Mouse (Mus musculus): Measurements from ENCODE around the gene Zfp748.

DNA sequence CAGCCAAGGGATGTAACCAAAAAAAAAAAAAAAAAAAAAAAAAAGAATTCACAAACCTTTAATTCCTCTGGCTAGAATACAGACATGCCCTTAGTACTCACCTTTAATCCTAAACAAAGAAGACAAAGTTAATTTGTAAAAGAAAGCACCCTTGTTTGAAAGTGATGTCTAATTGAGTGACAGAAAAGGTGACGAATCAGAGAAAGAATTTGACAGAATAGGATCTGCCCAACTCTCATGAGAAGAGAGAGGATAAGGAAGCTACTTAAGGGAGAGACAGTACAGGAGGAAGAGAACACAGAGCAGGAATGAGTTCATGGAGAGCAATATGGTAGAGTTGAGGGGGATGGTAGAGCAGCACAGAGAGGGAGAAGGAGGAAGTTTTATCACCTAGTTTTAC, 58.0 kb downstream of the Zfp748 start:
- TF ChIP-seq CTCF (IDR thresholded peaks at IDR 0.05; ENCODE audit: borderline replicate concordance, insufficient read depth, low read length) (no peak), POLR2A (IDR thresholded peaks at IDR 0.05; ENCODE audit: low read depth, low read length) (no peak)

Data from embryonic fibroblast, embryonic 13.5 days (primary cell).